Comparison of ENCODE assay signal across 10 mouse cellular contexts in the genomic region with DNA sequence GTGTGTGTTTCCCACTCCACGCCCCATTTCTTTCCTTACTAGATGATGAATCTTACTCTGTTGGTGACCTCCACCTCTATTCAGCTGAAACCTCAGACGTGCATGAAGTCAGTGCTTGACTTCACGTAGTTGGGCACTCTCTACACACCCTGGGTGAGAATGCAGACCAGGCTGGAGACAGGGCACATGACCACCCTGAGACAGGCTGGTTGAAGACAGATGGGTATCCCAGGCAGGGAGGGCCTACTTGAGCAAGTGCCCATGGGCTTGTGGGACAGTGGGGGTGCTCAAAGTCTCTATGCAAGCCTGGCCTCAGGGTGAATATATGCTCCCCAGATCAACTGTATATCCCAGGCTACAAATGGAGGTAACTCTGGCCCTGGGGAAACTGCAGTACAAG. TPM values are rescaled to one million over a fixed set of nuclear protein-coding genes. Genes with fewer than 3 reads are reported as not detected.
DNase-seq lines count a peak whose midpoint lies in the region; ATAC-seq and TF ChIP-seq lines count a peak whose summit lies in the region.
"Had no signal": no experiment of that assay in that cellular context is flagged by ENCODE, and none has a peak within 500 bp of the region (broad histone marks: within the 10 kb centered on the region; RNA-seq: fewer than 3 reads in every experiment).

No protein-coding gene starts in this region.

- whole genome bisulfite sequencing in intestine, embryonic 15.5 days, result 79% methylated on average over 3 of the region's 3 CpGs
- WGBS in intestine, postnatal 0 days, result 92% methylated on average over 3 of the region's 3 CpGs
- 83% methylated on average over 3 of the region's 3 CpGs for WGBS in embryonic facial prominence, embryonic 14.5 days
- 84% methylated on average over 3 of the region's 3 CpGs for WGBS in forebrain, postnatal 0 days
- 87% methylated on average over 3 of the region's 3 CpGs for WGBS in midbrain, embryonic 14.5 days

- H3K9me3 ChIP-seq in intestine, embryonic 15.5 days, result no peaks in the 10 kb centered on the region
- no peaks in the 10 kb centered on the region for H3K9me3 ChIP-seq in intestine, postnatal 0 days (ENCODE audit: control insufficient read depth)
- no peaks in the 10 kb centered on the region for H3K9me3 ChIP-seq in embryonic facial prominence, embryonic 14.5 days (ENCODE audit: control insufficient read depth, low read length)
- no peaks in the 10 kb centered on the region for H3K9me3 ChIP-seq in forebrain, postnatal 0 days (ENCODE audit: low read length)
- no peaks in the 10 kb centered on the region for H3K9me3 ChIP-seq in midbrain, embryonic 14.5 days (ENCODE audit: control insufficient read depth, low read length)
- H3K9me3 ChIP-seq: G1E had no signal

- no peak for DNase-seq in embryonic facial prominence, embryonic 14.5 days (ENCODE audit: low spot score)
- DNase-seq in forebrain, postnatal 0 days, result no peak
- no peak for DNase-seq in midbrain, embryonic 14.5 days
- DNase-seq in testis, postnatal 14 days (ENCODE audit: low spot score), result no peak
- no peak for DNase-seq in spleen, postnatal 4 days (ENCODE audit: low spot score in 2 of 2)
- DNase-seq: adrenal gland, postnatal 10 days; heart, adult 2 months had no signal

- no peak overlapping the region for H3K9ac ChIP-seq in intestine, embryonic 15.5 days
- no peak overlapping the region for H3K9ac ChIP-seq in intestine, postnatal 0 days (ENCODE audit: low read depth, low read length)
- H3K9ac ChIP-seq in embryonic facial prominence, embryonic 14.5 days (ENCODE audit: low read depth, low read length), result no peak overlapping the region
- no peak overlapping the region for H3K9ac ChIP-seq in forebrain, postnatal 0 days
- H3K9ac ChIP-seq in midbrain, embryonic 14.5 days (replicated peaks; ENCODE audit: low read length), result no peak overlapping the region; the same call in 1 of the 2 replicates

- no peak for ATAC-seq in intestine, embryonic 15.5 days
- ATAC-seq in intestine, postnatal 0 days, result no peak
- no peak for ATAC-seq in embryonic facial prominence, embryonic 14.5 days (ENCODE audit: low read depth)
- no peak for ATAC-seq in forebrain, postnatal 0 days
- ATAC-seq in midbrain, embryonic 14.5 days (ENCODE audit: low FRiP score, low TSS enrichment), result no peak

- no peak overlapping the region for H3K27ac ChIP-seq in intestine, embryonic 15.5 days
- H3K27ac ChIP-seq in intestine, postnatal 0 days (ENCODE audit: low read depth, low read length), result no peak overlapping the region
- no peak overlapping the region for H3K27ac ChIP-seq in embryonic facial prominence, embryonic 14.5 days (replicated peaks; ENCODE audit: low read depth, low read length)
- H3K27ac ChIP-seq in forebrain, postnatal 0 days (ENCODE audit: low read depth, low read length), result no peak overlapping the region
- no peak overlapping the region for H3K27ac ChIP-seq in midbrain, embryonic 14.5 days (replicated peaks; ENCODE audit: low read depth, low read length)

- no peaks in the 10 kb centered on the region for H3K27me3 ChIP-seq in intestine, embryonic 15.5 days (replicated peaks)
- no peaks in the 10 kb centered on the region for H3K27me3 ChIP-seq in intestine, postnatal 0 days (replicated peaks; ENCODE audit: control insufficient read depth, insufficient read depth, low read length)
- H3K27me3 ChIP-seq in embryonic facial prominence, embryonic 14.5 days (replicated peaks; ENCODE audit: control insufficient read depth, insufficient read depth, low read length), result no peaks in the 10 kb centered on the region
- H3K27me3 ChIP-seq in forebrain, postnatal 0 days (ENCODE audit: insufficient read depth, low read length), result no peaks in the 10 kb centered on the region
- no peaks in the 10 kb centered on the region for H3K27me3 ChIP-seq in midbrain, embryonic 14.5 days (ENCODE audit: control insufficient read depth, insufficient read depth, low read length)

- H3K4me1 ChIP-seq in intestine, embryonic 15.5 days (replicated peaks), result peaks cover 33% of the 10 kb centered on the region
- peaks cover 6% of the 10 kb centered on the region for H3K4me1 ChIP-seq in intestine, postnatal 0 days (replicated peaks; ENCODE audit: control insufficient read depth, insufficient read depth, low read length)
- H3K4me1 ChIP-seq in embryonic facial prominence, embryonic 14.5 days (ENCODE audit: control insufficient read depth, insufficient read depth, low read length), result peaks cover 19% of the 10 kb centered on the region
- peaks cover 27% of the 10 kb centered on the region for H3K4me1 ChIP-seq in forebrain, postnatal 0 days (ENCODE audit: insufficient read depth)
- peaks cover 30% of the 10 kb centered on the region for H3K4me1 ChIP-seq in midbrain, embryonic 14.5 days (ENCODE audit: control insufficient read depth, insufficient read depth, low read length)

- no peak for TF ChIP-seq CTCF in intestine, postnatal 0 days (IDR thresholded peaks at IDR 0.05; ENCODE audit: low read depth)
- no peak for TF ChIP-seq CTCF in forebrain, postnatal 0 days (IDR thresholded peaks at IDR 0.05; ENCODE audit: low read depth)

- H3K4me2 ChIP-seq in intestine, embryonic 15.5 days (replicated peaks), result peak overlapping the region; percentile 95
- H3K4me2 ChIP-seq in intestine, postnatal 0 days (replicated peaks; ENCODE audit: low read depth), result no peak overlapping the region
- H3K4me2 ChIP-seq in embryonic facial prominence, embryonic 14.5 days (ENCODE audit: low read depth, low read length), result peak overlapping the region; percentile 82
- peak overlapping the region; percentile 90; the same call in 1 of the 2 replicates for H3K4me2 ChIP-seq in forebrain, postnatal 0 days (ENCODE audit: low read depth)
- peak overlapping the region; percentile 92 for H3K4me2 ChIP-seq in midbrain, embryonic 14.5 days (ENCODE audit: low read length)

- no peak overlapping the region for H3K4me3 ChIP-seq in intestine, embryonic 15.5 days (replicated peaks)
- H3K4me3 ChIP-seq in intestine, postnatal 0 days (ENCODE audit: low read depth, low read length), result no peak overlapping the region
- H3K4me3 ChIP-seq in embryonic facial prominence, embryonic 14.5 days (ENCODE audit: low read depth, low read length), result no peak overlapping the region; the same call in 1 of the 2 replicates
- H3K4me3 ChIP-seq in forebrain, postnatal 0 days (ENCODE audit: low read depth, low read length), result no peak overlapping the region
- H3K4me3 ChIP-seq in midbrain, embryonic 14.5 days (replicated peaks; ENCODE audit: low read depth, low read length), result no peak overlapping the region; the same call in 1 of the 2 replicates

- H3K36me3 ChIP-seq in intestine, embryonic 15.5 days, result no peaks in the 10 kb centered on the region
- no peaks in the 10 kb centered on the region for H3K36me3 ChIP-seq in intestine, postnatal 0 days (ENCODE audit: control insufficient read depth, insufficient read depth)
- peaks cover 8% of the 10 kb centered on the region; the same call in 1 of the 2 replicates for H3K36me3 ChIP-seq in embryonic facial prominence, embryonic 14.5 days (ENCODE audit: control insufficient read depth, insufficient read depth, low read length)
- H3K36me3 ChIP-seq in forebrain, postnatal 0 days (ENCODE audit: insufficient read depth), result no peaks in the 10 kb centered on the region; the same call in 1 of the 2 replicates
- H3K36me3 ChIP-seq in midbrain, embryonic 14.5 days (ENCODE audit: control insufficient read depth, insufficient read depth, low read length), result no peaks in the 10 kb centered on the region

RNA-seq across cellular contexts. Expression of gene Slc25a29, which starts 1.3 kb away (rescaled TPM):
- polyA plus RNA-seq in intestine, embryonic 15.5 days (2015; fragmentation: Nextera tagmentation; extraction: Ambion mirVana), result 5.5 and 6.3 TPM in 2 replicates
- 1.8 and 1.9 TPM in 2 replicates for polyA plus RNA-seq in intestine, postnatal 0 days (2015; fragmentation: Nextera tagmentation; extraction: Ambion mirVana)
- 8.4 and 9.7 TPM in 2 replicates for polyA plus RNA-seq in embryonic facial prominence, embryonic 14.5 days (2014; fragmentation: Nextera tagmentation; extraction: Ambion mirVana)
- 17.4 and 19.5 TPM in 2 replicates for total RNA-seq in forebrain, postnatal 0 days (2014; rRNA removed)
- polyA plus RNA-seq in forebrain, postnatal 0 days (2015; fragmentation: Nextera tagmentation; extraction: Ambion mirVana), result 18.7 and 21.4 TPM in 2 replicates
- 19.9 and 20.0 TPM in 2 replicates for polyA plus RNA-seq in midbrain, embryonic 14.5 days (2014; fragmentation: Nextera tagmentation; extraction: Ambion mirVana)

RNA-seq across cellular contexts. Expression of gene Slc25a47, which starts 1.5 kb away (rescaled TPM):
- 7.3 and 10.1 TPM in 2 replicates for polyA plus RNA-seq in intestine, embryonic 15.5 days (2015; fragmentation: Nextera tagmentation; extraction: Ambion mirVana)
- 4.7 and 5.1 TPM in 2 replicates for polyA plus RNA-seq in intestine, postnatal 0 days (2015; fragmentation: Nextera tagmentation; extraction: Ambion mirVana)
- polyA plus RNA-seq in embryonic facial prominence, embryonic 14.5 days (2014; fragmentation: Nextera tagmentation; extraction: Ambion mirVana), result 9.8 and 13.0 TPM in 2 replicates
- 10.9 and 14.2 TPM in 2 replicates for total RNA-seq in forebrain, postnatal 0 days (2014; rRNA removed)
- polyA plus RNA-seq in forebrain, postnatal 0 days (2015; fragmentation: Nextera tagmentation; extraction: Ambion mirVana), result 11.9 and 12.3 TPM in 2 replicates
- 10.9 and 11.1 TPM in 2 replicates for polyA plus RNA-seq in midbrain, embryonic 14.5 days (2014; fragmentation: Nextera tagmentation; extraction: Ambion mirVana)

RNA-seq across cellular contexts. Expression of gene Yy1, which starts 41.6 kb away (rescaled TPM):
- polyA plus RNA-seq in intestine, embryonic 15.5 days (2015; fragmentation: Nextera tagmentation; extraction: Ambion mirVana), result 15.3 and 15.7 TPM in 2 replicates
- polyA plus RNA-seq in intestine, postnatal 0 days (2015; fragmentation: Nextera tagmentation; extraction: Ambion mirVana), result 10.3 and 10.9 TPM in 2 replicates
- polyA plus RNA-seq in embryonic facial prominence, embryonic 14.5 days (2014; fragmentation: Nextera tagmentation; extraction: Ambion mirVana), result 19.9 and 20.3 TPM in 2 replicates
- total RNA-seq in forebrain, postnatal 0 days (2014; rRNA removed), result 31.9 and 33.8 TPM in 2 replicates
- polyA plus RNA-seq in forebrain, postnatal 0 days (2015; fragmentation: Nextera tagmentation; extraction: Ambion mirVana), result 7.4 and 8.8 TPM in 2 replicates
- polyA plus RNA-seq in midbrain, embryonic 14.5 days (2014; fragmentation: Nextera tagmentation; extraction: Ambion mirVana), result 15.1 and 16.6 TPM in 2 replicates

RNA-seq across cellular contexts. Expression of gene Wdr25, which starts 59.1 kb away (rescaled TPM):
- 5.7 and 8.3 TPM in 2 replicates for polyA plus RNA-seq in intestine, embryonic 15.5 days (2015; fragmentation: Nextera tagmentation; extraction: Ambion mirVana)
- 2.7 and 2.9 TPM in 2 replicates for polyA plus RNA-seq in intestine, postnatal 0 days (2015; fragmentation: Nextera tagmentation; extraction: Ambion mirVana)
- 2.6 and 3.8 TPM in 2 replicates for polyA plus RNA-seq in embryonic facial prominence, embryonic 14.5 days (2014; fragmentation: Nextera tagmentation; extraction: Ambion mirVana)
- 6.2 and 12.4 TPM in 2 replicates for total RNA-seq in forebrain, postnatal 0 days (2014; rRNA removed)
- polyA plus RNA-seq in forebrain, postnatal 0 days (2015; fragmentation: Nextera tagmentation; extraction: Ambion mirVana), result 4.6 and 5.3 TPM in 2 replicates
- polyA plus RNA-seq in midbrain, embryonic 14.5 days (2014; fragmentation: Nextera tagmentation; extraction: Ambion mirVana), result 3.7 and 4.3 TPM in 2 replicates

RNA-seq across cellular contexts. Expression of gene Wars, which starts 59.6 kb away (rescaled TPM):
- 81.9 and 85.5 TPM in 2 replicates for polyA plus RNA-seq in intestine, embryonic 15.5 days (2015; fragmentation: Nextera tagmentation; extraction: Ambion mirVana)
- polyA plus RNA-seq in intestine, postnatal 0 days (2015; fragmentation: Nextera tagmentation; extraction: Ambion mirVana), result 34.5 and 36.5 TPM in 2 replicates
- 63.6 and 73.1 TPM in 2 replicates for polyA plus RNA-seq in embryonic facial prominence, embryonic 14.5 days (2014; fragmentation: Nextera tagmentation; extraction: Ambion mirVana)
- total RNA-seq in forebrain, postnatal 0 days (2014; rRNA removed), result 91.6 and 92.5 TPM in 2 replicates
- polyA plus RNA-seq in forebrain, postnatal 0 days (2015; fragmentation: Nextera tagmentation; extraction: Ambion mirVana), result 99.8 and 108 TPM in 2 replicates
- polyA plus RNA-seq in midbrain, embryonic 14.5 days (2014; fragmentation: Nextera tagmentation; extraction: Ambion mirVana), result 96.4 and 110 TPM in 2 replicates
